Mouse (Mus musculus) C3H10T1/2 (cell line): ENCODE results near the gene Gm5152. TPM values are rescaled to one million over a fixed set of nuclear protein-coding genes. Genes with fewer than 3 reads are reported as not detected.

Experiments used
- polyA plus RNA-seq, 2 experiments: library from polyadenylated mRNA; unstranded; fragments of >200 nt; fragmentation: generic; extraction: Trizol; gene quantifications; one replicate each; pipeline ENCODE4 v1.2.1; 2012; ENCODE audit warnings: missing spikeins in 2 of 2

Gene Gm5152
- polyA plus RNA-seq, result not detected

GRCm38 (mm10) chr5:10246426-10246825 is at the start of gene Gm5152:
TSS of gene Gm5152 (minus strand) at chr5:10246526.

